13 mouse cellular contexts compared by ENCODE assay signal in the genomic region with DNA sequence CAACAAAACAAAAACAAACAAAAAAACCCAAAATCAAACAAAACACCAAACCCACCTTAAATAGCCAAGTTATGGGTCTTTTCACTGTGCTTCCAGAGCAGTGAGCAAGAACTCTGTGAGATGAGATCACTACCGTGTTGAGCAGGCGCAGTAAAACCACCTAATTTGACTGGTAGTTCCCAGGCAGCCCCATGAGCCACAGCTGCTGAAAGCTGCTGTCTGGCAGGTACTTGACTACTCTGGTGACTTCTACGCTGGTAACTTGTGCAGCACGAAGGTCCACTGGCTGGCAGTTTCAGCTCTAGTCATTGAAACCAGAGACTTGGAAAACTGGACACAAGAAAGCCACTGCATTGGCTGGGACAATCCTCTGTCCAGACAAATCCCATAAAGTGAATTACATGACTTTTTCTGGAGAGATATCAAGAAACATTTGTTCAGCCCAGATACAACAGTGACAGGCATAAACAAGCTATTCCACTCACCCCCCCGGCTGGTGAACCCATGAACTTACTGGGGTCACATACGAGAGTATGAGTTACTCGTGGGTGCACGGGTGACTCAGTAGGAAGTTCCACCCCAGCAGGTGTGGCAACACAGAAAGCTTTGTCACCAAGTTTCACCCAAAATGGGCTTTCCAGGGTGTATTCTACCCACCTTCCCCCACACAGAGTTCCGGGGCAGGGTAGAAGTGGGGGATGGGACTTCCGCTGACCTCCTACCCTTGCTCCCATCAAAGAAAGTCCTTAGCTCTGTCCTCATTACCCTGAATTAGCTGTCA. TPM values are rescaled to one million over a fixed set of nuclear protein-coding genes. Genes with fewer than 3 reads are reported as not detected.
DNase-seq lines count a peak whose midpoint lies in the region; ATAC-seq and TF ChIP-seq lines count a peak whose summit lies in the region.
"Had no signal": no experiment of that assay in that cellular context is flagged by ENCODE, and none has a peak within 500 bp of the region (broad histone marks: within the 10 kb centered on the region; RNA-seq: fewer than 3 reads in every experiment).

No protein-coding gene starts in this region.

- peak overlapping the region; percentile 44 for H3K27ac ChIP-seq in gastrocnemius, adult 2 months
- no peak overlapping the region for H3K27ac ChIP-seq in layer of hippocampus, adult 2 months
- H3K27ac ChIP-seq: forebrain, embryonic 10.5 days; heart, embryonic 13.5 days; intestine, embryonic 15.5 days had no signal

- DNase-seq in gastrocnemius, adult 2 months, result no peak
- no peak for DNase-seq in gastrocnemius, adult 8-10 months (ENCODE audit: low spot score in 2 of 2)
- DNase-seq in spleen, postnatal 14 days (ENCODE audit: low spot score in 2 of 2), result peak; percentile 12 to 40
- DNase-seq in layer of hippocampus, adult 2 months (ENCODE audit: low spot score in 2 of 2), result no peak
- DNase-seq in yolk sac, embryonic 10.5 days (ENCODE audit: low spot score), result no peak
- DNase-seq: adrenal gland, postnatal 25 days; cerebellum, postnatal 36 days had no signal

- no peak for TF ChIP-seq CTCF in gastrocnemius, adult 2 months (IDR thresholded peaks at IDR 0.05)
- TF ChIP-seq CTCF in layer of hippocampus, adult 2 months (conservative IDR thresholded peaks at IDR 0.05), result no peak

- peak; percentile 73 for ATAC-seq in CD4-positive, CD25-positive, alpha-beta regulatory T cell, adult 4 months
- ATAC-seq in hematopoietic stem cell, adult 5-6 weeks (replicated peaks in 1 of 2; ENCODE audit: insufficient read depth in 1 of 2, low FRiP score in 2 of 2, low TSS enrichment in 1 of 2, low read depth in 1 of 2, poor library complexity in 2 of 2, severe bottlenecking in 2 of 2), result peak; percentile 34 to 37; a peak in 3 of 4 replicates
- no peak for ATAC-seq in frontal cortex, adult (ENCODE audit: low TSS enrichment)
- ATAC-seq: intestine, embryonic 15.5 days had no signal

- H3K4me3 ChIP-seq in gastrocnemius, adult 2 months, result no peak overlapping the region
- no peak overlapping the region for H3K4me3 ChIP-seq in layer of hippocampus, adult 2 months
- H3K4me3 ChIP-seq: forebrain, embryonic 10.5 days; heart, embryonic 13.5 days; intestine, embryonic 15.5 days had no signal

- intact Hi-C loops in gastrocnemius, adult 2 months (cut with DNase I), result no loop called here

RNA-seq across cellular contexts. Expression of a gene that starts 47.0 kb away (rescaled TPM):
- 10 to 100 TPM; 33.2 to 38.8 TPM for total RNA-seq in gastrocnemius, adult 2 months (2021)
- 10 to 100 TPM; 27.0 to 36.5 (median 31.9) TPM for total RNA-seq in gastrocnemius, adult 8-10 months (2022)
- polyA plus RNA-seq in CD4-positive, CD25-positive, alpha-beta regulatory T cell, adult 4 months (2017; shearing (Covaris generic)), result 10 to 100 TPM; 19.2 to 31.1 TPM
- 54.6 and 74.5 TPM in 2 replicates for total RNA-seq in hematopoietic stem cell, adult 5-6 weeks (2017)
- total RNA-seq in layer of hippocampus, adult 2 months (2021), result 100 to 1,000 TPM; 119 to 121 TPM

Comparison
In these comparisons a context has a peak if more than half of its experiments do, and no peak if none do; other contexts are left out.
1. DNase-seq: peak in spleen, postnatal 14 days (2 of 2); none in gastrocnemius, adult 2 months (single experiment), gastrocnemius, adult 8-10 months (0 of 2), layer of hippocampus, adult 2 months (0 of 2) and yolk sac, embryonic 10.5 days (single experiment).